Mouse (Mus musculus) embryo, embryonic 11 days (tissue): Measurements from ENCODE around the gene Olfr1097.

Experiments used
- DNase-seq: peaks from one replicate; pipeline ENCODE4 v3.0.0-alpha.2; 2015

Gene Olfr1097

DNA sequence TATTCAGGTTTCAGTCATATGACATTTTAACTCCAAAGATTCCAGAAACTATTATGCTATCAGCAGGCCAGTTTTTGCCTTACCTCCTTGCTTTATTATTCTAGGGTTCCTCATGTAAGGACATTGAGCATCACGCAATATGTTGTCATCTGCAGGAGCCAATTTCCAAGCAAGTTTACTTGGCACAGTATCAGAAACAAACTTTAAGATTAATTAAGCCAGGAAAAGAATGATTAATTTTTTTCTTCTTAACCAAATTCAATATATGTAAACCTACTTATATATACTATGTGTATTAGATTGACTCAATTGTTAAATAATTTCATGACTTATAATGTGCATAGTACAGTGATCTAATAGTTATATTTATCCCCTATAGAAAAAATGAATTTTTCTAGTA lies at the start of gene Olfr1097:
Gene Olfr1097 (minus strand): TSS at position 101 of the 400 bp plus-strand sequence.
- no peak for DNase-seq

DNA sequence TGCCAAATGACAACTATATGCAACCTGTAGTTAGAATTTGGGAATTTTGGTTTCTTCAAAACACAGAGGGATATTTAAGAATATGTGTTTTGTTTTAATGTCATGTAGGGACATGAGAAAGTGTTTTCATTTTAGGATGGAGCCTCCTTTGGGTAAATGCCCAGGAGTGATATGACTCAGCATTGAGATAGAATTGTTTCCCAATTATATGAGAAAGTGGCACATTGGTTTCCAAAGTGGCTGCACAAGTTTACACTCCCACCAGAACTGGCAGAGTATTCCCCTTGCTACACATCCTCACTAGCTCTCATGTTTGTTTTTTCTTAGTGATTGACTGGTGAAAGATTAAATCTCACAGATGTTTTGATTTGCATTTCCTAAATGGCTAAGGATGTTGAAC lies 34.5 kb upstream of the Olfr1097 start:
- no peak for DNase-seq

DNA sequence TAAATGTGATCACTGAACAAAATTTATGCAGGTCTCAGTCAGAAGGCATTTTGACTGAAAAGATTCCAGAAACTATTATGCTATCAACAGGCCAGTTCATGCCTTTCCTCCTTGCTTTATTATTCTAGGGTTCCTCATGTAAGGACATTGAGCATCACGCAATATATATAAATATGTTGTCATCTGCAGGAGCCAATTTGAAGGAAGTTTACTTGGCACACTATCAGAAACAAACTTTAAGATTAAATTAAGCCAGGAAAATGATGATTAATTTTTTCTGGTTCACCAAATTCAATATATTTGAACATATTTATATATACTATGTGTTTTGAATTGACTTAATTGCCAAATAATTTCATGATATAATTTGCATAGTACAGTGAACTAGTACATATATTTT lies 32.4 kb upstream of the Olfr1097 start, which contains the start of gene Olfr1098:
Gene Olfr1098 (minus strand): TSS at position 101 of the 400 bp plus-strand sequence.
- DNase-seq, result no peak

DNA sequence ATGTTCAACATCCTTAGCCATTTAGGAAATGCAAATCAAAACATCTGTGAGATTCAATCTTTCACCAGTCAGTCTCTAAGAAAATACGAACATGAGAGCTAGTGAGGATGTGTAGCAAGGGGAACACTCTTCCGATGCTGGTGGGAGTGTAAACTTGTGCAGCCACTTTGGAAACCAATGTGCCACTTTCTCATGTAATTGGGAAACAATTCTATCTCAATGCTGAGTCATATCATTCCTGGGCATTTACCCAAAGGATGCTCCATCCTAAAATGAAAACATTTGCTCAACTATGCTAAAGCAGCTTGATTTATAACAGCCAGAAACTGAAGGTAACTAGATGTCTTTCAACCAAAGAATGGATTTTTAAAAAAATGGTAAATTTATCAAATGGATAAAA lies 13.6 kb upstream of the Olfr1097 start:
- no peak for DNase-seq

DNA sequence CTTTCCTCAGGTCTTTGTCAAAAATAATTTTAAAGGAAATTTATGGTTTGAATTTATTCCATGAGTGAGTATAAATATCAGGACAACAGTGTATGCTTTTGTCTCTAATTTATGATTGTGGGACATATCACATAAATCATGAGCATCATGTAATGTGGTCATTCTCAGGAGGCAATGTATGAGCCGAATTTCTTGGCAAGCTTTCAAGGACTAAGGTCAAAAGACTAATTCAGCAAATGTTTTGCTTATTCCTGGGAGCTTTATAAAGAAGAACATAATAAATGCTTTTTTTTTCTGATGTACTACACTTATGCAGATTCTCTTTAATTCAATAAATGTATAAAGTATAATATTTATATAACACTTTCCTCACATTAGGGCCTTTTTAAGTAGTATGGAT lies 17.3 kb downstream of the Olfr1097 start, which contains the start of gene Gm13723:
Gene Gm13723 (minus strand): TSS at position 101 of the 400 bp plus-strand sequence.
- no peak for DNase-seq

DNA sequence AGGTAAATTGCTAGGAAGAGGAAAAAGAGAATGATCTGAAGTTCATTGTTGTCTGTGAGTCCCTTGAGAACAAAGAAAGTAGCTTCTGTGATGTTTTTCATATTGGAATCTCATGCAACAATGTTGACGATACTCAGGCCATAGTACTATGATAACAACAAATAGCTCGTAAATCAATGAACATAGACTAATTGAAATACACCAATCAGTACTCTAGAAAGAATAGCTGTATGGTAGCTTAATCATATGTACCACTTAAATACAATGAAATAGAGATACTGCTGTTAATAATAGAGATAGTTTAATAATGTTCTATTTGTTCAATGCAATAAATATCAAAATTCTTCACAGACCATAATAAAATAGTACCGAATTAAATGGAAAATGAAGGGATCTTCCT lies 40.4 kb downstream of the Olfr1097 start, which contains the start of gene Olfr1095:
Gene Olfr1095 (minus strand): TSS at position 101 of the 400 bp plus-strand sequence.
- DNase-seq, result no peak
